Mouse (Mus musculus) liver, embryonic 14.5 days (tissue): ENCODE results near the gene Samd4. TPM values are rescaled to one million over a fixed set of nuclear protein-coding genes. Genes with fewer than 3 reads are reported as not detected.

Experiments
- ATAC-seq: fragments of 200-750 bp; cut with Nextera tagmentation; 2 replicates; pipeline ENCODE4 v1.8.0; 2017; ENCODE audit warnings: moderate number of reproducible peaks, mild to moderate bottlenecking, moderate library complexity; ENCODE audit not compliant: insufficient read depth
- DNase-seq, 3 experiments: peaks; one replicate each; pipeline ENCODE4 v3.0.0-alpha.2; 2012 to 2013; ENCODE audit warnings: low read depth in 3 of 3, low spot score in 3 of 3
- H3K27ac ChIP-seq: fragments of 300-500 bp; sonication (generic); 2 replicates; pipeline ENCODE4 v1.5.1; 2014; ENCODE audit warnings: moderate library complexity, mild to moderate bottlenecking, control low read depth, inconsistent platforms
- H3K27me3 ChIP-seq: fragments of 300-500 bp; sonication (generic); 2 replicates; pipeline ENCODE4 v1.6.1; 2014; ENCODE audit warnings: mild to moderate bottlenecking, low read length, moderate library complexity; ENCODE audit not compliant: control insufficient read depth, insufficient read depth
- H3K36me3 ChIP-seq: fragments of 300-500 bp; sonication (generic); replicated peaks from 2 replicates; pipeline ENCODE4 v1.6.1; 2014; ENCODE audit warnings: low read depth; ENCODE audit not compliant: control insufficient read depth, insufficient read depth
- H3K4me1 ChIP-seq, 2 experiments: fragments of 200-500 bp in 1 of 2; fragments of 300-500 bp in 1 of 2; sonication (generic) in 1 of 2; replicated peaks; 2 replicates each; pipeline ENCODE4 v1.6.1; 2012 to 2014; ENCODE audit warnings: antibody characterized with exemption in 1 of 2, inconsistent platforms in 1 of 2, low read length in 1 of 2; ENCODE audit not compliant: control insufficient read depth in 2 of 2, insufficient read depth in 2 of 2
- H3K4me2 ChIP-seq: fragments of 300-500 bp; sonication (generic); 2 replicates; pipeline ENCODE4 v1.6.1; 2014; ENCODE audit warnings: low read depth, mild to moderate bottlenecking, control low read depth, moderate library complexity
- H3K4me3 ChIP-seq, 2 experiments: fragments of 200-500 bp in 1 of 2; fragments of 300-500 bp in 1 of 2; sonication (generic) in 1 of 2; 2 replicates each; pipeline ENCODE4 v1.5.1; 2012 to 2014; ENCODE audit warnings: low read depth in 2 of 2, low read length in 2 of 2, mild to moderate bottlenecking in 2 of 2, control low read depth in 1 of 2, inconsistent platforms in 1 of 2, moderate library complexity in 1 of 2; ENCODE audit not compliant: insufficient read depth in 1 of 2
- H3K9ac ChIP-seq: fragments of 300-500 bp; sonication (generic); replicated peaks from 2 replicates; pipeline ENCODE4 v1.6.1; 2014; ENCODE audit warnings: mild to moderate bottlenecking, control low read depth, moderate library complexity
- H3K9me3 ChIP-seq: fragments of 300-500 bp; sonication (generic); 2 replicates; pipeline ENCODE4 v1.6.1; 2016; ENCODE audit warnings: low read length, mixed read lengths; ENCODE audit not compliant: control insufficient read depth
- CTCF ChIP-seq: IDR thresholded peaks from 2 replicates; pipeline ENCODE4 v1.5.1; 2016; ENCODE audit warnings: antibody characterized with exemption, low read depth, control low read depth
- EP300 ChIP-seq: IDR thresholded peaks from 2 replicates; pipeline ENCODE4 v1.6.1; 2016; ENCODE audit warnings: antibody characterized with exemption, low read depth
- WGBS: fragments of 180-500 bp; shearing (Covaris S2); extraction: QIAGEN DNeasy Blood & Tissue Kit; methylation state at CpG from one replicate; pipeline ENCODE4 v1.1.7; 2014; ENCODE audit not compliant: insufficient replicate concordance; 5-methylcytosine and 5-hydroxymethylcytosine counted together
- polyA plus RNA-seq, 2 experiments: library from polyadenylated mRNA; depleted of rRNA in 1 of 2; stranded (reverse) in 1 of 2; unstranded in 1 of 2; fragments of >200 nt; fragmentation: Nextera tagmentation in 1 of 2; extraction: Ambion mirVana in 1 of 2; gene quantifications; 2 replicates each; pipeline versions ENCODE4 v1.2.1 to v1.2.3; 2012 to 2014

Gene Samd4
- polyA plus RNA-seq, 2 experiments = 0.19 to 0.39 TPM

GRCm38 (mm10) chr14:46984542-46985125 is 102.0 kb downstream of the Samd4 start:
- Histone ChIP-seq H3K27me3 (no peaks in the 10 kb centered on the region), H3K4me1 (no peaks in the 10 kb centered on the region), H3K4me3 (no peak overlapping the region), H3K36me3 (no peaks in the 10 kb centered on the region), H3K27ac (no peak overlapping the region), H3K4me2 (no peak overlapping the region), H3K9me3 (no peaks in the 10 kb centered on the region), H3K9ac (no peak overlapping the region)
- no peak for TF ChIP-seq CTCF
- no peak for TF ChIP-seq EP300
- DNase-seq (no peak), ATAC-seq (no peak)
- 57% methylated on average over 8 of the region's 8 CpGs for WGBS

- no peak for TF ChIP-seq CTCF
- no peak for TF ChIP-seq EP300
- no peaks in the 10 kb centered on the region for H3K36me3 ChIP-seq
- H3K4me3 ChIP-seq = no peak overlapping the region
- H3K9me3 ChIP-seq = no peaks in the 10 kb centered on the region
- no peaks in the 10 kb centered on the region; the same call in 1 of the 2 replicates for H3K27me3 ChIP-seq
- no peaks in the 10 kb centered on the region for H3K4me1 ChIP-seq
- no peak overlapping the region for H3K4me2 ChIP-seq
- no peak overlapping the region for H3K9ac ChIP-seq
- DNase-seq (no peak), ATAC-seq (no peak)
- 29% methylated on average over 4 of the region's 4 CpGs for WGBS
- H3K27ac ChIP-seq = no peak overlapping the region
Observed at GRCm38 (mm10) chr14:46989694-46990093, 107.0 kb downstream of the Samd4 start.

- Histone ChIP-seq H3K27me3 (no peaks in the 10 kb centered on the region; the same call in 1 of the 2 replicates), H3K4me1 (no peaks in the 10 kb centered on the region), H3K9me3 (no peaks in the 10 kb centered on the region), H3K36me3 (no peaks in the 10 kb centered on the region), H3K27ac (no peak overlapping the region), H3K4me2 (no peak overlapping the region), H3K4me3 (no peak overlapping the region), H3K9ac (no peak overlapping the region)
- DNase-seq = no peak
- 55% methylated on average over 3 of the region's 3 CpGs for WGBS
- ATAC-seq = no peak
- no peak for TF ChIP-seq CTCF
- TF ChIP-seq EP300 = no peak
Observed at GRCm38 (mm10) chr14:46990450-46990849, 107.8 kb downstream of the Samd4 start.

GRCm38 (mm10) chr14:46994704-46995103 is 112.0 kb downstream of the Samd4 start:
- DNase-seq (no peak), ATAC-seq (no peak)
- no peak overlapping the region for H3K4me3 ChIP-seq
- no peaks in the 10 kb centered on the region for H3K36me3 ChIP-seq
- H3K9me3 ChIP-seq = no peaks in the 10 kb centered on the region
- H3K27me3 ChIP-seq = no peaks in the 10 kb centered on the region; the same call in 1 of the 2 replicates
- 14% methylated on average over 7 of the region's 7 CpGs for WGBS
- no peak overlapping the region for H3K9ac ChIP-seq
- H3K4me1 ChIP-seq = no peaks in the 10 kb centered on the region
- TF ChIP-seq EP300 = no peak
- no peak for TF ChIP-seq CTCF
- no peak overlapping the region for H3K4me2 ChIP-seq
- no peak overlapping the region for H3K27ac ChIP-seq

GRCm38 (mm10) chr14:46999321-47000025 is 116.8 kb downstream of the Samd4 start:
- 46% methylated on average over 9 of the region's 9 CpGs for WGBS
- Histone ChIP-seq H3K9me3 (no peaks in the 10 kb centered on the region), H3K27ac (no peak overlapping the region), H3K9ac (no peak overlapping the region), H3K36me3 (no peaks in the 10 kb centered on the region), H3K4me2 (no peak overlapping the region), H3K4me3 (no peak overlapping the region), H3K4me1 (no peaks in the 10 kb centered on the region), H3K27me3 (no peaks in the 10 kb centered on the region)
- no peak for DNase-seq
- no peak for ATAC-seq
- no peak for TF ChIP-seq CTCF
- no peak for TF ChIP-seq EP300
